Mouse (Mus musculus) layer of hippocampus, adult 9-11 months (tissue): ENCODE data around the gene Rbp2.
A peak's percentile ranks its signal among the peaks of the same experiment; 100 is the strongest.

Source experiments
- DNase-seq: peaks from one replicate; pipeline ENCODE4 v3.0.0; 2022

The Rbp2 gene

GRCm38 (mm10) chr9:98524786-98525542 lies 39.0 kb downstream of the Rbp2 start:
- peak; percentile 35 for DNase-seq

- no peak for DNase-seq
These were observed 39.6 kb downstream of the Rbp2 start for GRCm38 (mm10) chr9:98525543-98525924.

GRCm38 (mm10) chr9:98527226-98527625 lies 41.3 kb downstream of the Rbp2 start:
- no peak for DNase-seq

GRCm38 (mm10) chr9:98529776-98530175 lies 43.9 kb downstream of the Rbp2 start:
- DNase-seq = peak; percentile 15

- DNase-seq = no peak
These were observed 45.1 kb downstream of the Rbp2 start for GRCm38 (mm10) chr9:98530999-98531398.

- DNase-seq = no peak
These were observed 48.9 kb downstream of the Rbp2 start for GRCm38 (mm10) chr9:98534675-98535280.

- DNase-seq = no peak
These were observed 49.8 kb downstream of the Rbp2 start for GRCm38 (mm10) chr9:98535763-98536162.

GRCm38 (mm10) chr9:98538017-98538712 lies 52.2 kb downstream of the Rbp2 start:
- no peak for DNase-seq

- DNase-seq = peak; percentile 56
These were observed 52.9 kb downstream of the Rbp2 start for GRCm38 (mm10) chr9:98538713-98539360.

GRCm38 (mm10) chr9:98544042-98544441 lies 58.1 kb downstream of the Rbp2 start:
- no peak for DNase-seq
